Mouse (Mus musculus) erythroid progenitor cell, adult 5-6 weeks (primary cell): Measurements from ENCODE around the gene Rfx8. TPM values are rescaled to one million over a fixed set of nuclear protein-coding genes. Genes with fewer than 3 reads are reported as not detected.

ENCODE experiments used
- ATAC-seq: replicated peaks from 2 replicates; pipeline ENCODE4 v1.8.0; 2016; ENCODE audit warnings: moderate number of reproducible peaks, mild to moderate bottlenecking, moderate TSS enrichment, inconsistent platforms; ENCODE audit not compliant: poor library complexity, low FRiP score, severe bottlenecking
- total RNA-seq, 2 experiments: library from RNA; stranded (forward) in 1 of 2; stranded (reverse) in 1 of 2; fragments of 150-400 nt in 1 of 2; fragments of 186-747, 209-891 nt in 1 of 2; gene quantifications; 2 replicates each; pipeline versions ENCODE4 v1.2.3 to v1.2.4; 2015 to 2017; ENCODE audit warnings: low replicate concordance in 2 of 2

The Rfx8 gene
- total RNA-seq, 2 experiments from 2014 or later, result not detected

DNA sequence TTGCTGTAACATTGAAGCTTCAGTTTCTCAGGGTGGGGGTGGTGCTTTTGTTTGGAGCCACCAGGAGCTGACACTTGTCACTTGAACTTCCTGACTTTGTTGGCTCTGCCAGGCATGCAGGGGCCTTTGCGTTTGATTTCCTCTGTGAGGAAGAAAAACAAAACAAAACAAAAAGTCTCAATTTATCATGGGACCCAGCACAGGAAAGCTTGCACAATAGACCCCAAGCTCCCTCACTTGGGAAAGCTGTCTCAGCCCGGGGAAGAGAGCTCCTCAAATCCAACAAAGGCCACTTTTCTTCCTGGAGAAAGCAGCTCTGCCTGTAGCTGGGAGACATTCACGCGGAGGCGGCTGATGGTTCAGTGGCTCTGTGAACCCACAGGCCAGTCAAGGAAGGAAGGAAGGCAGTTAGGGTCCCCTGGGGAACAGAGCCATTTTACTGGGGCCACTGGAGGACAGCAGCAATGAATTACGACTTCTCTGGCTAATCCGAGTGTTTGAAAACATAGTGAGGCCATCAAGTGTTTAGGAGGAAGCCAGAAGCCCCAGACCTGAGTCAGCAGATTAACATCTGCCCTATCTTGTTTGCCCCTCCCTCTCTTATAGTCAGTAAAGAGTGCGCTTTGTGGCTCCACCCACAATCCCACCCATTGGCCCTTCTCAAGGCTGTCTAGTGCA, 15.3 kb upstream of the Rfx8 start:
- no peak for ATAC-seq

DNA sequence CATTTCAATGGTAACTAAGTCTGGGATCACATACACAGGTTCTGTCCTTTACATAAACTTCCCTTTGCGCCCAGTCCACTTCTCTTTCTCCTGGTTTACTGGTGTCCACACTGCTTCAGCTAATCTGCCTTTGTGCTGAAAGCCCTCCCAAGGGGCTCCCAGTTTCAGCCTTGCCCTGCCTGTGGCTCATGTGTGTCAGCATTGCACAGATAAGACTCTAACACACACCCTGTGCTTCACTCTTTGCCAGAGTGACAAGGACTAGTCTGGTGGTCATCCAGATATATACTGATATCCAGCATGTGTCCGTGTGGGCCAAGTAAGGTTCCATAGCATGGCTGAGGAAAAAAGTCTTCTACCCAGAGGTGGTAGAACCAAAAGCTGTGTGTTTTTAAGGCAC, 14.7 kb upstream of the Rfx8 start:
- no peak for ATAC-seq

DNA sequence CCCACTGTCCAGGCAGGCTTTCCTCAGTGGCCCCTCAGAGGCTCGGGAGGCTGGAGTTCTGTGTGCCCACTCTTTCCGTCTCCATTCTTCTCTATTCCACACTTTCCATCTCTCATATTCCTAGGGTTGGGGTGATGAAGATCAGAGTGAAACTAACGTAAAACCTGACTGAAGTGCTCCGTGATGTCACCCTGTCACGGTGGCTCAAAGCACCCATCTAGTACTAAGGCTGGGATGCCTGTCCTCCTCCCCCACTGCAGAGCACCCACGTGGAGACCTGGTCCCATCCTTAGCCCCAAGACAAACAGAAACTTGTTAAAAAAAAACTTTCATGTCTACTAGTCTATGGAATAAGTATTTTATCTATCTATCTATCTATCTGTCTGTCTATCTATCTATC, 14.1 kb upstream of the Rfx8 start:
- ATAC-seq, result no peak

DNA sequence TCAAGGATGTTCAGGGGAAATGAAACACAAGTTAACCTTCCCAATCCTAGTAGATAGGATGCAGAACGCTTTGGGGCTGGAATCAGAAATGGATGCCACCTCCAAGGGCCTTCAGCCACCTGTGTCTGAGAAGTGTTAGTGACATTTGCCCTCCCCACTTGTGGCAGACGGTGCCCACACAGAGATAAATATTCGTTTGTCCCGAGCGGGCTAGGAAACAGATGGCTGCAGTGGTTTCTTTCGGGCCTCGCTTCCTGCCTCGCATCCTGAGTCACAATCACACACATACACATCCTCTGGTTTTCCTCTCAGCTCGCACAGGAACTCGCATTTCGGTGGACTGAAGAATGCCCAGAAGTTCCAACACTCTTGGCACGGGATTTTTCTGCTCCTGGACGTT, 13.5 kb upstream of the Rfx8 start:
- ATAC-seq, result no peak

DNA sequence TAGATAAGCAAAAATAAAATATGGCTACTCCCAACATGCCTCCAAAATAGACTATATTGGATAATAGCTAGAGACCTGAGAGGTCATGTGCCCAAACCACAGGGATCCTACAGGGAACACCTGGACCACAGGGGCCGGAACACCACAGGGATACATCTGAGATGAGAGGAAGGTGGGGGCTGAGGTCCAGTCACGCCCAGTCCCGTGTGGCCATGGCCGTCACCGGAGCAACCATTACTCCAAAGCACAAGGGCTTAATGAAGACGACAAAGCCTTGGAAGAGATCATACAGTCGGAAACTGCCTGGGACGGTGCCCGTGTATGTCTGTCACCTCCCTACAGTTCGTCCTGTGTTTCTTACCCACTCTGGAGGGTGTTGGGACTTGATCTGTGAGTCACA, 13.1 kb upstream of the Rfx8 start:
- no peak for ATAC-seq

GRCm38 (mm10) chr1:39732081-39732480, 11.3 kb upstream of the Rfx8 start:
- no peak for ATAC-seq

GRCm38 (mm10) chr1:39731543-39731942, 10.7 kb upstream of the Rfx8 start:
- no peak for ATAC-seq

DNA sequence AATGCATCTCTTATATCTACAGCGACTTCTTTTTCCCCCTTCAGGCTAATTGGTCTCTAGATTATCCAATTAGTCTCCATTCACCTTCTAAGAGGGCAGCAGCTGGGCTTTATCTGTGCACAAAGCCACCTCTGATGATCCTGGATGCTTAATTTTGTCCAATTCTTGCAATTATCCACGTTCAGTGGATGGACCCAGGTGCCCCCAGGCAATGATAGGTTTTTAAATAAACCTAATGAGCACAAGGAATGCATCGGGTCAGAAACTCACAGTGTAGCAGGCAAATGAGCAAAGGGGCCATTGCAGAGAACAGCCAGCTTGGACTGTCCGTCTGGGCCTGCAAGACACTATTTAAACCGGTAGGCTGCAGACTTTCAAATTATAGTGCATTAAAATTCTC, 10.1 kb upstream of the Rfx8 start:
- no peak for ATAC-seq

DNA sequence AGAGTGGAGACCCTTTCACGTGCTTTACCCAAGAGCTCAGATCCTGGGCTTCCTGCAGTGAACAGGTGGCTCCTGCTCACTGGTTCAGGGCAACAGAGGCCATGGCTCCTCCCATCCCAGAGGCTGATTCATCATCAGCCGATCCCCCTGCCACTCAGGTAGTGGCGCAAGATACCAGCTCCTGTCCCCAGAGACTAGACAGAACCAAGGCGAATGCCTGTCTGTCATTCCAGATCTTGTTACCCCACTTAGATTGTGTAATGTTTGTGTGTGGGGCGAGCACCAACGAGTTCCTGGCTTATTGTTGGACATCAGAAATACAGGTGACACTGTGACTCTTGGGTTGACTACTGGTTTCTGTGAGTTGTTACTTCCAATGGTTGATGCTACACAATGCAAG, 9.1 kb upstream of the Rfx8 start:
- no peak for ATAC-seq

DNA sequence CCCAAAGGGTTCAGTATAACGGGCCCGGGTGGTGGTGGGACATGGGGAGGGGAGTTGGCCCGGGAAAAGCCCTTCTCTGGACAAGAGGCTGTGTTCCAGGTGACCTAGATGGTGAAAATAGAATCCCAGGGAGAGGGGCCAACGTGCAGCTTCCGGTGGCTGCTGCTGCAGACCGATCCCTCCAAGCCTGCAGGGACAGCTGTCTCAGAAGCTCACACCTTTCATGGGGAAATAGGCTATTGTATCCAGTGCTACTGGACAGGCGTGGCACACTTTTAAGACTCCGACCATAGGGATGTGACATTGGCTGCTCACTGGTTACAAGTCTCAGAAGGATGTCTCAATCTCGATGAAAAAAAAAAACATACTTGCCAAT, 542 bp upstream of the Rfx8 start:
- no peak for ATAC-seq

GRCm38 (mm10) chr1:39720186-39720585, 611 bp downstream of the Rfx8 start:
- no peak for ATAC-seq

- ATAC-seq, result no peak
Measured at GRCm38 (mm10) chr1:39715551-39715950, 5.2 kb downstream of the Rfx8 start.

GRCm38 (mm10) chr1:39714729-39715128, 6.1 kb downstream of the Rfx8 start:
- ATAC-seq, result no peak

DNA sequence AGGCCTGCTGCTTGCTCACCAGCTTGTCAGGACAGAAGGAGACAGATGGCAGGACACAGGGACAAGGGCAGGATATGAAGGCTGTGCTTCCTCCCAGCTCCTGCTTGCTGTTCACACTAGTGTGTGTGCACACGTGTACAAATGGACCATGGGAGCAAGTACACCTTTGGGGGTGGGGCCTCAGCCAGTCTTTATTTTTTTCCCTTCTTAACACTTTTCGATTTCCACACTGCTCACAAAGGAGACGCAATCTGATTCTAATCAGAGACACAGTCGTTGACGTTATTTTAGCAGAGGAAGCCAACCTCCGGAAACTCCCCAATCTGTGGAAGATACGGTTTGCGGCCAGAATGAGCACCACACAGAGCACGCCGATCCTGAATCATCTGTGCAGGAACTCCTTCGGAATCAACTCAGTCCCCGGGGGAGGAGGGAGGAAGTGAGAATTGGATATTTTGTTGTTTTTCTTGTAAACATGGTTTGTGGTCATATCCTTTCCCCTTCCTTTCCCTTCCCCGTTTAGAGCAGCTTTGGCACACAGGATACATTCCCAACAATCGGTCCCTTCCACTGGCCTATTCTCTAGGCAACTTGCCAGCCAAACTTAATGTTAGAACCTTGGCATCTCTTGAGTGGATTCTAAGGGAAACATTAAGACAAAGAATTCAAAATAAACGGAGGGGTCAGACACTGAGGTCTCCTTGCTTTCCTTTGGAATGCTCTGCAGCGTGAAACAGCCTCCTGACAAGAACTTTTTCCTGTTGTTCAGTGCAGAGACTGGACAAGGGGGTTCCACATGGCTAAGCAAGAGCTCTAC, 6.7 kb downstream of the Rfx8 start:
- ATAC-seq, result no peak

DNA sequence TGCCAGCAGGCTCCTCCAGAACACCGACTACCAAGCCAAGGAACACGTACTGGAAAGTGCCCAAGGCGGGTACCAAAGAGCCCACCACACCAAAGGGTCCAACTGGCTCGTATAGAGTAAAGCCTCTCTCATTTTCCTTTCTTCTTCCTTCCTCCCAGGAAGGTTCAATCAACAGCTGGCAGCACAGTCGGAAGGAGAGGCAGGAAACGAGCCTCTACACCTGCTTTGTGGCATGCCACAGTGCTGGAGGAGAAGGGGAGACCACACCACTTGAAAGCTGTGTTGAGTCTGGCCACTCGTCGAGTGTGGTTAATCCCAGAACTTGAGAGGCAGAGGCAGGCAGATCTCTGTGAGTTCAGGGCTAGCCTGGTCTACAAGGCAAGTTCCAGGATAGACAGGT, 7.5 kb downstream of the Rfx8 start:
- no peak for ATAC-seq

DNA sequence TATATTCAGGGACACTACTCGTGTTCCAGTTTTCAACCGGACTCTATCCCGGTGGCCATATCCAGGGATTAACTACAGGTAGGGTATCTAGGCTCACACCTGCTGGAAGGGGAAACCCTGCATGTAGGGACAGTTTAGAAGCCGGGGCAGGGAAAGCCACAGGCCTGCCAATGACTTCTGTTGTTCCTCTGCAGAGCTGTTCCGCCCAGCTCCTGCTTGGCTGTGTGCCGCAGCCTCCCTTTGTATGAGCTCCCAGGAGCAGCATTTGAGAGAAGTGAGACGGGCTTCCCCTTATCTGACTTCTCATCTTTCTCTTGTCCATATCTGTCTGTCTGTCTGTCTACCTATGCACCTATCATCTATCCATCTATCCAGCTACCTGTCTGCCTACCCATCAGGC, 8.5 kb downstream of the Rfx8 start:
- ATAC-seq, result no peak

DNA sequence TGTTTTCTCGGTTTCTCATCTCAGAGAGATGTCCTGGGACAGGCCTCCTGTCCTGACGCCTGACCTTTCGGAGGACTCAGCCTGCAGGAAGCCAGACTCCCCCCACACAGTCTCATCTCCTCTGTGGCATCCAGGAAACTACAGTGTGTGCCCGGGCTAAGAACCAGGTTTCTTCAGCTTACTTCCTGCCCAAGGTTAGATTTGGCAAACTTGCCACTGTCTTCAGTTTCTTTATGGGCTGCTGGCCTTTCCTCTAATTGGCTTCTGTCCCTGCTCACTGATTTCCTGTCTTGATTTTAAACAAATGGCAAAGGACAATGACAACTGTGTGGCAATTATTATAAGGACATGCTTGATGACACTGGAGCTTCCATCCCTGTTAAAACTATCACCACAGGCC, 10.2 kb downstream of the Rfx8 start:
- no peak for ATAC-seq

DNA sequence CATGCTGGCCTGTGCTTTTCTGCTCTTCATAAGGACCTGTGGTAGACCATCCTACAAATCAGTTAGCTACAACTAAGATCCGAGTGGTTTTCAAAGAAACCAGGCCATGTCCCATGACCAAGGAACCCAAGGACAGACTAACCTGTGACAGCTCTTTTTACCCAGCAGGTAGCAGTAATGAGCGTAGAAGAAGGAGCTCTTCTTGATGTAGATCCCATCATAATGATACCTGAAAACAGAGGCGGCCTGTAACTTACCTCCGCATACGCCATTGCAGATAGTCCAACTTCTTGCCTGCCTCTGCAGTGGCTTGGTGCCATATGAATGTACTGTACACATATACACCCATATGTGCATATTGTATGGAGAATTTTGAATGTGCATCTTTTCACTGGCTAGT, 10.8 kb downstream of the Rfx8 start:
- no peak for ATAC-seq

GRCm38 (mm10) chr1:39708778-39709177, 12.0 kb downstream of the Rfx8 start:
- no peak for ATAC-seq

DNA sequence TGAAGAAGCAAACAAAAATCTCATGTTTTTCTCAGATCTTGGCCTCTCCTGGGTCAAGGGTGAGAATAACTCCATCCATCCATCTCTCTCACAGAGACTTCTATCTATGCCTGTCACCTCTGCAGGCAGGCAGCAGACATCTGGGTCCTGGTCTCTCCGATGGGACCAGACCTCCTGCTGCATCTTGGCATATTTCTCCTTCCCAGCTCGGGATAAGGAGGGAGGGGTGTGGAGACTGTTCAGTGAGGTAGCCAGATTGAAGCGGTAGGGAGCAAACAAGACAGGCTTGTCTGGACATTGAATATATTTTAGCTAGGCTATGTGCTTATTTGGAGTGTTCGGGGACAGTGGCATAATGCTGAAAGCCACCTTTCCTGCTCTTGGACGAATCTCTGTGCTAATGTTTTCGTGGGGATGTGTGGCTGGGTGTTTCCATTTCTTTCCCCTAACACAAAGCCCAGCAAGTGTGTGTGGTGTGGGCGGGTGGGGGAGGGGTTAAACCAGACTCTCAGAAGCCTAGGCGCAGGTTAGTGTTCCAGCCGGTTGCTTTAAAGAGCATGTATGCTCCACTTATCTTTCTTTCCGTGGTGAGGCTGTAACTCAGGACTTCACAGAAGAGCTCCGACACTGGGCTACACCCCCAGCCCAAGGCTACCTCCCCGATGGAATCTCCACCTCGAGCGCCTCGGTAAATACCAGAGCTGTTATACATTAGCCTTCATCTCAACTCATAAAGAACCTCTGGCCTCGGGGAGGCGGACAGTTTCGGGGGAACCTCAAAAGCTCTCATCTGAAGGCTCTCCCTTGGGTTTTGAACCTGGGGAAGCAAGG, 18.4 kb downstream of the Rfx8 start:
- no peak for ATAC-seq

GRCm38 (mm10) chr1:39701274-39701602, 19.6 kb downstream of the Rfx8 start:
- no peak for ATAC-seq
